Mouse (Mus musculus) lung, adult 2 months (tissue): Measurements from ENCODE around the gene Sun1.

Experiments
- CTCF ChIP-seq: fragments of 200-500 bp; IDR thresholded peaks from 2 replicates; pipeline ENCODE4 v1.5.1; 2011; ENCODE audit warnings: mild to moderate bottlenecking, low read length, control low read depth; ENCODE audit not compliant: insufficient read depth
- POLR2A ChIP-seq: fragments of 200-500 bp; IDR thresholded peaks from 2 replicates; pipeline ENCODE4 v1.6.1; 2011; ENCODE audit warnings: low read depth, mild to moderate bottlenecking, control low read depth, low read length, borderline replicate concordance; ENCODE audit errors: extremely low read depth

DNA sequence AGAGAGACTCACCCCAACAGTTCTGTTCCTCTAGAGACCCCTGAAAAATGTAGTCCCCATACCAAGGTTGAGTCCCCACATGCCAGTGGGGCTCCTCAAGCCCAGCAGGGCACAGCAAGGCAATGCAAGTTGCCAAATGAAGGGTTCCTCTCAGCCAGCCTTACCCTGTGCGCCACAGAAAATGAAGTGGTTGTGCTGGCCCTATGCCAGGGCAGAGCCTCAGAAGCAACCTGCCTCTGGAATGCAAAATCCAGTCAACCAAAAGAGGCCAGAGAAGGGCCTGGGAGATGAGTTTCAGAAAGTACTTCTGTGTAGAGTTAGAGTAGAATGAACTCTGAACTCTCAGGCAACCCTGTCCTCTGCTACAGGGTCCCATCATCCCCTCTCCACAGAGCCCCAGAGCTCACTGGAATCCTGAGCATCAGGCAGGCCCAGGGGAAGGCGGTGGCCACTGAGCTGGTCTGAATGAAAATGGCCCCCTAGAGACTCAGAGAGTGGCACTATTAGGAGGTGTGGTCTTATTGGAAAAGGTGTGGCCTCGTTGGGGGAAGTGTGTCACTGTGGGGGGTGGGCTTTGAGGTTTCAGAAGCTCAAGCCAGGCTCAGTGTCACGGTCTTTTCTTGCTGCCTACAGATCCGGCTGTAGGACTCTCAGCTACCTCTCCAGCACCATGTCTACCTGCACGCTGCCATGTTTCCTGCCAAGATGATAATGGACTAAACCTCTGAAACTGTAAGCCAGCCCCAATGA lies 91.5 kb downstream of the Sun1 start:
- TF ChIP-seq CTCF, result no peak
- no peak for TF ChIP-seq POLR2A
